Mouse (Mus musculus) heart, postnatal 0 days (tissue): Measurements from ENCODE around the gene Aco2. TPM values are rescaled to one million over a fixed set of nuclear protein-coding genes. Genes with fewer than 3 reads are reported as not detected.

Source experiments
- ATAC-seq: fragments of 200-750 bp; cut with Nextera tagmentation; 2 replicates; pipeline ENCODE4 v1.8.0; 2017; ENCODE audit warnings: low read depth, moderate number of reproducible peaks, moderate library complexity; ENCODE audit not compliant: insufficient read depth
- DNase-seq: peaks from one replicate; pipeline ENCODE4 v3.0.0-alpha.2; 2016; ENCODE audit warnings: low spot score
- H3K27ac ChIP-seq: fragments of 300-500 bp; sonication (generic); 2 replicates; pipeline ENCODE4 v1.5.1; 2014; ENCODE audit warnings: low read depth, mild to moderate bottlenecking
- H3K27me3 ChIP-seq: fragments of 300-500 bp; sonication (generic); 2 replicates; pipeline ENCODE4 v1.6.1; 2014; ENCODE audit warnings: low read length, mixed read lengths; ENCODE audit not compliant: control insufficient read depth, insufficient read depth
- H3K36me3 ChIP-seq: fragments of 300-500 bp; sonication (generic); replicated peaks from 2 replicates; pipeline ENCODE4 v1.6.1; 2014; ENCODE audit warnings: low read length, mixed read lengths; ENCODE audit not compliant: control insufficient read depth, insufficient read depth
- H3K4me1 ChIP-seq: fragments of 300-500 bp; sonication (generic); 2 replicates; pipeline ENCODE4 v1.6.1; 2014; ENCODE audit warnings: antibody characterized with exemption; ENCODE audit not compliant: control insufficient read depth, insufficient read depth
- H3K4me2 ChIP-seq: fragments of 300-500 bp; sonication (generic); 2 replicates; pipeline ENCODE4 v1.6.1; 2014; ENCODE audit warnings: low read depth, mild to moderate bottlenecking, low read length, moderate library complexity
- H3K4me3 ChIP-seq: fragments of 300-500 bp; sonication (generic); 2 replicates; pipeline ENCODE4 v1.5.1; 2014; ENCODE audit warnings: low read depth, low read length
- H3K9ac ChIP-seq: fragments of 300-500 bp; sonication (generic); replicated peaks from 2 replicates; pipeline ENCODE4 v1.6.1; 2014; ENCODE audit warnings: low read depth, low read length, mixed read lengths
- H3K9me3 ChIP-seq: fragments of 300-500 bp; sonication (generic); replicated peaks from 2 replicates; pipeline ENCODE4 v1.6.1; 2016; ENCODE audit warnings: low read length; ENCODE audit not compliant: control insufficient read depth
- CTCF ChIP-seq: IDR thresholded peaks from 2 replicates; pipeline ENCODE4 v1.5.1; 2016; ENCODE audit warnings: antibody characterized with exemption, control low read depth, low read depth
- EP300 ChIP-seq: IDR thresholded peaks from 2 replicates; pipeline ENCODE4 v1.6.1; 2016; ENCODE audit warnings: antibody characterized with exemption, low read depth
- WGBS: fragments of 180-500 bp; shearing (Covaris S2); extraction: QIAGEN DNeasy Blood & Tissue Kit; methylation state at CpG from one replicate; pipeline ENCODE4 v1.1.7; 2014; 5-methylcytosine and 5-hydroxymethylcytosine counted together
- polyA plus RNA-seq: library from polyadenylated mRNA; unstranded; fragments of >200 nt; fragmentation: Nextera tagmentation; extraction: Ambion mirVana; gene quantifications from 2 replicates; pipeline ENCODE4 v1.2.1, GENCODE M21; 2015
- total RNA-seq: library from RNA; depleted of rRNA; stranded (reverse); fragments of >200 nt; gene quantifications from 2 replicates; pipeline ENCODE4 v1.2.3, GENCODE M21; 2014; ENCODE audit warnings: low replicate concordance

Gene Aco2
- total and polyA plus RNA-seq, 2 experiments from 2014 or later: 1,040 to 2,039 TPM

- Histone ChIP-seq H3K4me3 (no peak overlapping the region), H3K9me3 (no peaks in the 10 kb centered on the region), H3K36me3 (peaks cover 57% of the 10 kb centered on the region), H3K4me2 (no peak overlapping the region), H3K9ac (no peak overlapping the region), H3K27ac (no peak overlapping the region), H3K27me3 (no peaks in the 10 kb centered on the region), H3K4me1 (peaks cover 11% of the 10 kb centered on the region)
- DNase-seq: no peak
- no peak for ATAC-seq
- over 99% methylated on average over 5 of the region's 5 CpGs for WGBS
- TF ChIP-seq EP300: no peak
- no peak for TF ChIP-seq CTCF
Measured at GRCm38 (mm10) chr15:81869985-81870384, 2.1 kb upstream of the Aco2 start.

- Histone ChIP-seq H3K27ac (peak within 1 kb of the TSS; percentile 98), H3K4me2 (peak within 1 kb of the TSS; percentile 85), H3K27me3 (no peaks in the 10 kb centered on the region), H3K9ac (peak within 1 kb of the TSS; percentile 95), H3K9me3 (no peaks in the 10 kb centered on the region), H3K36me3 (peaks cover 41% of the 10 kb centered on the region), H3K4me1 (peaks cover 15% of the 10 kb centered on the region), H3K4me3 (peak within 1 kb of the TSS; percentile 98)
- ATAC-seq (peak; percentile 90), DNase-seq (peak; percentile 94)
- under 1% methylated on average over 30 of the region's 30 CpGs for WGBS
- TF ChIP-seq EP300 (peak; percentile 100), CTCF (no peak)
Measured at GRCm38 (mm10) chr15:81871604-81872261, 376 bp upstream of the Aco2 start, which contains the start of gene Phf5a. Gene Phf5a, minus strand, starts transcription at chr15:81871911.

GRCm38 (mm10) chr15:81879531-81880401 lies 7.7 kb downstream of the Aco2 start:
- Histone ChIP-seq H3K4me3 (no peak overlapping the region), H3K9me3 (no peaks in the 10 kb centered on the region), H3K9ac (peak overlapping the region; percentile 45; the same call in 1 of the 2 replicates), H3K36me3 (no peaks in the 10 kb centered on the region), H3K27me3 (no peaks in the 10 kb centered on the region), H3K4me1 (peaks cover 40% of the 10 kb centered on the region), H3K27ac (peak overlapping the region; percentile 64), H3K4me2 (peak overlapping the region; percentile 26)
- WGBS: 12% methylated on average over 5 of the region's 5 CpGs
- ATAC-seq (peak; percentile 62), DNase-seq (peak; percentile 66)
- TF ChIP-seq EP300 (no peak), CTCF (no peak)

GRCm38 (mm10) chr15:81882348-81882747 lies 10.2 kb downstream of the Aco2 start:
- Histone ChIP-seq H3K4me2 (no peak overlapping the region), H3K9me3 (no peaks in the 10 kb centered on the region), H3K36me3 (no peaks in the 10 kb centered on the region; the same call in 1 of the 2 replicates), H3K27ac (no peak overlapping the region), H3K4me3 (no peak overlapping the region), H3K27me3 (no peaks in the 10 kb centered on the region), H3K9ac (no peak overlapping the region), H3K4me1 (peaks cover 36% of the 10 kb centered on the region)
- no peak for DNase-seq
- TF ChIP-seq EP300 (no peak), CTCF (no peak)
- WGBS: 68% methylated on average over 3 of the region's 3 CpGs
- ATAC-seq: no peak

GRCm38 (mm10) chr15:81885418-81885934 lies 13.4 kb downstream of the Aco2 start:
- H3K4me2 ChIP-seq: no peak overlapping the region
- H3K27me3 ChIP-seq: no peaks in the 10 kb centered on the region
- WGBS: 86% methylated on average over 3 of the region's 3 CpGs
- H3K27ac ChIP-seq: no peak overlapping the region
- TF ChIP-seq EP300 (no peak), CTCF (no peak)
- no peak overlapping the region for H3K4me3 ChIP-seq
- ATAC-seq (no peak), DNase-seq (no peak)
- H3K36me3 ChIP-seq: peaks cover 24% of the 10 kb centered on the region
- no peaks in the 10 kb centered on the region for H3K9me3 ChIP-seq
- H3K9ac ChIP-seq: no peak overlapping the region
- H3K4me1 ChIP-seq: peaks cover 18% of the 10 kb centered on the region
